Mouse (Mus musculus) cortical plate, adult 2 months (tissue): Measurements from ENCODE around the gene Syt3.

ENCODE experiments used
- CTCF ChIP-seq: fragments of 200-500 bp; IDR thresholded peaks from 2 replicates; pipeline ENCODE4 v1.5.1; 2011; ENCODE audit warnings: mild to moderate bottlenecking, control low read depth, low read length; ENCODE audit not compliant: insufficient read depth; ENCODE audit errors: extremely low read depth
- POLR2A ChIP-seq: fragments of 200-500 bp; IDR thresholded peaks from 2 replicates; pipeline ENCODE4 v1.6.1; 2011; ENCODE audit warnings: mild to moderate bottlenecking, low read length, control low read depth; ENCODE audit not compliant: insufficient read depth; ENCODE audit errors: extremely low read depth

DNA sequence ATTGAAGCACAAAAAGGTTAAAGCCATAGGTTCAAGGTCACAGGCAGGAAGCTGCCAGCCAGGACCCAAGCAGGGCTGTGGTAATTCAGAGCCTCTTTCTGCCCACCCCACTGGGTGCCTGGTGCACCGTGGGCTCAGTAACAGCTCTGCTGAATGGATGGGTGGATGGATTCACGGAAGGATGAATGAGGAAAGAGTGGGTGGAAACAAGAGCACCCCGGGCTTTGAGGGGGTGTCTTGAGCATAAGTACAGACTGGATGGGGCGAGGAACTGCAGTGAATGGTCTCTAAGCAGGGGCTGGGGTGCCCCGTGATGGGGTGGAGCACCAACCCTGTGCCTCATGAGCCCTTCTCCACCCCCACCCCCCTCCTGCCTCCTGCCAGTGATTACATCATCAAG, 42.2 kb upstream of the Syt3 start:
- no peak for TF ChIP-seq CTCF
- no peak for TF ChIP-seq POLR2A
